Mouse (Mus musculus): Measurements from ENCODE around the gene Znrf2. TPM values are rescaled to one million over a fixed set of nuclear protein-coding genes. Genes with fewer than 3 reads are reported as not detected.

Znrf2 gene
- polyA plus RNA-seq, 1 experiment from 2014 or later, result 6.7 TPM

GRCm38 (mm10) chr6:54841399-54841798, 24.7 kb downstream of the Znrf2 start:
- DNase-seq (ENCODE audit: low spot score) (no peak), ATAC-seq (replicated peaks; ENCODE audit: low FRiP score, low read depth) (no peak)
- no peak for TF ChIP-seq CTCF (IDR thresholded peaks at IDR 0.05; ENCODE audit: low read depth)
- Histone ChIP-seq H3K4me1 (replicated peaks; ENCODE audit: insufficient read depth, low read length) (0 out of 2 replicates have a peak, but pooled peaks cover 3% of the 10 kb centered on the region), H3K4me2 (ENCODE audit: low read length) (no peak overlapping the region), H3K4me3 (replicated peaks; ENCODE audit: low read depth, low read length) (no peak overlapping the region), H3K27ac (no peak overlapping the region), H3K9ac (ENCODE audit: low read depth, low read length) (no peak overlapping the region), H3K36me3 (ENCODE audit: insufficient read depth, low read length) (no peaks in the 10 kb centered on the region), H3K9me3 (replicated peaks; ENCODE audit: low read length) (no peaks in the 10 kb centered on the region; the same call in 1 of the 2 replicates), H3K27me3 (ENCODE audit: insufficient read depth, low read length) (no peaks in the 10 kb centered on the region)

GRCm38 (mm10) chr6:54842041-54842440, 25.3 kb downstream of the Znrf2 start:
- no peaks in the 10 kb centered on the region for H3K27me3 ChIP-seq (ENCODE audit: insufficient read depth, low read length)
- DNase-seq (ENCODE audit: low spot score), result no peak
- H3K4me1 ChIP-seq (replicated peaks; ENCODE audit: insufficient read depth, low read length), result 0 out of 2 replicates have a peak, but pooled peaks cover 5% of the 10 kb centered on the region
- no peak for TF ChIP-seq CTCF (IDR thresholded peaks at IDR 0.05; ENCODE audit: low read depth)
- no peak overlapping the region for H3K4me3 ChIP-seq (replicated peaks; ENCODE audit: low read depth, low read length)
- no peaks in the 10 kb centered on the region; the same call in 1 of the 2 replicates for H3K9me3 ChIP-seq (replicated peaks; ENCODE audit: low read length)
- H3K9ac ChIP-seq (ENCODE audit: low read depth, low read length), result no peak overlapping the region
- H3K4me2 ChIP-seq (ENCODE audit: low read length), result no peak overlapping the region
- 44% methylated on average over 1 of the region's 1 CpGs for WGBS
- H3K36me3 ChIP-seq (ENCODE audit: insufficient read depth, low read length), result no peaks in the 10 kb centered on the region
- H3K27ac ChIP-seq, result no peak overlapping the region
- no peak for ATAC-seq (replicated peaks; ENCODE audit: low FRiP score, low read depth)

GRCm38 (mm10) chr6:54848546-54848945, 31.8 kb downstream of the Znrf2 start:
- TF ChIP-seq CTCF (IDR thresholded peaks at IDR 0.05; ENCODE audit: low read depth), result no peak
- Histone ChIP-seq H3K9ac (ENCODE audit: low read depth, low read length) (no peak overlapping the region), H3K9me3 (replicated peaks; ENCODE audit: low read length) (no peaks in the 10 kb centered on the region), H3K27me3 (ENCODE audit: insufficient read depth, low read length) (no peaks in the 10 kb centered on the region), H3K4me2 (ENCODE audit: low read length) (no peak overlapping the region), H3K36me3 (ENCODE audit: insufficient read depth, low read length) (no peaks in the 10 kb centered on the region), H3K4me1 (replicated peaks; ENCODE audit: insufficient read depth, low read length) (peaks cover 26% of the 10 kb centered on the region; the same call in 1 of the 2 replicates), H3K4me3 (replicated peaks; ENCODE audit: low read depth, low read length) (no peak overlapping the region), H3K27ac (no peak overlapping the region)
- no peak for ATAC-seq (replicated peaks; ENCODE audit: low FRiP score, low read depth)
- no peak for DNase-seq (ENCODE audit: low spot score)
- 75% methylated on average over 3 of the region's 3 CpGs for WGBS

DNA sequence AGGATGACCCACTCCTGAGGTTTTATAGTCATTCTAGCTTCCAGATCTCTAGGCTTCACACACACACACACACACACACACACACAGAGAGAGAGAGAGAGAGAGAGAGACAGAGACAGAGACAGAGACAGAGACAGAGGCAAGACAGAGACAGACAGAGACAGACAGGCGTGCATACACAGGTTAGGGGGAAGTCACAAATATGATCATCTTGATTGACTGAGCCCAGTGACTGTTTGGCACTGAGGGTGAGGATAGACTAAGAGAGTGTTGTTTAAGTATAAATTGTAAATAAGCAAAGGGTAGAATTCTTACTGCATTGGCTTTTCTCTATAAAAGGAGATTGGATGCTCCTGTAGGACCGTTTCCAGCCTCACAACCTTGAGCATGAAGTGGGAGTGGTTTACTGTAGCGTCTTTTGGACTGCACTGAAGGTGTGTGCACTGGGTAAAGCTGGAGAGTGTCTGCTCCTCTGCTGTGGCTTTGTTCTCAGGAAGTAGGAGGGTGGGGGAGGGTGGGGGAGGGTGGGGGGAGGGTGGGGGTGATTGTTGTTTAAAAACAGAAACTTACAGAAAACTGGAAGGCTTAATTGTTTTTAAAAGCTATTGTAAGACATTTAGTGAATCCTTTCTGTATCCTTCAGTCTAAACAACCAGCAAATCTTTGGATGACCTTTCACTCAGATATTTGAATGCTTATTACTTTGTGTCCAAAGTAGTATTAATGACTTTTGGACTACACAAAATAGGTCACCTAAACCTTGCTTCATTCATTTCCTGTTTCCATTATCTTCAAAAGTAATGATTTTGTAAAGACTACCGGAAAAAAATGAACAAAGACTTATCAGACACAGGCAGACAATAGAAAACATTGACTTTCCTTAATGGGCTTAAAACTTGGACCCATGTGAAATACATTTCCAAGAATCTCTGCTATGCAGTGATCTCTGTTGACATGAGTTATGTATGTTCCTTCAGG, 32.8 kb downstream of the Znrf2 start:
- Histone ChIP-seq H3K27ac (no peak overlapping the region), H3K4me3 (replicated peaks; ENCODE audit: low read depth, low read length) (no peak overlapping the region), H3K9ac (ENCODE audit: low read depth, low read length) (no peak overlapping the region), H3K27me3 (ENCODE audit: insufficient read depth, low read length) (no peaks in the 10 kb centered on the region), H3K36me3 (ENCODE audit: insufficient read depth, low read length) (no peaks in the 10 kb centered on the region), H3K9me3 (replicated peaks; ENCODE audit: low read length) (no peaks in the 10 kb centered on the region), H3K4me1 (replicated peaks; ENCODE audit: insufficient read depth, low read length) (peaks cover 23% of the 10 kb centered on the region; the same call in 1 of the 2 replicates), H3K4me2 (ENCODE audit: low read length) (no peak overlapping the region)
- ATAC-seq (replicated peaks; ENCODE audit: low FRiP score, low read depth) (no peak), DNase-seq (ENCODE audit: low spot score) (peak; percentile 9)
- TF ChIP-seq CTCF (IDR thresholded peaks at IDR 0.05; ENCODE audit: low read depth), result no peak
- WGBS, result 41% methylated on average over 4 of the region's 4 CpGs

DNA sequence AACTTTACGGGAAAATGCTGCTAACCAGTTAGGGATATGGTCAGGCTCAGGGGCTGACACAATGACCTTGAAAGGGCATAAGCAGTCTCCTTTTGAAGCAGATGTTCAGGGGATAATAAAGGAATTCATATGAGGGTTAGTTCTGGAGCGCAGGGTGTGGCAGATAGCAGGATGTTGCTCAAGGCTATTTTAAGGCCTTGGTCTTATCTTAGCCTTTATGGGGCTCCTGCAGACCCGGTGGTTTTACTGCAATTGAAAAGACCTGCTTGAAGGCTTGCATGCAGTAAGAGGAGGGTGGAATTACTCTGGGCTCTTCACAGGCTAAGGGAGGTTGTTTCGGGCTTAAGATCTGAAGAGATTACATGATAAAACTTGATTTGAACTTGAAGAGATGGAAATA, 35.1 kb downstream of the Znrf2 start:
- Histone ChIP-seq H3K27me3 (ENCODE audit: insufficient read depth, low read length) (no peaks in the 10 kb centered on the region), H3K4me1 (replicated peaks; ENCODE audit: insufficient read depth, low read length) (peaks cover 21% of the 10 kb centered on the region; the same call in 1 of the 2 replicates), H3K4me3 (replicated peaks; ENCODE audit: low read depth, low read length) (no peak overlapping the region), H3K4me2 (ENCODE audit: low read length) (no peak overlapping the region), H3K9me3 (replicated peaks; ENCODE audit: low read length) (no peaks in the 10 kb centered on the region), H3K9ac (ENCODE audit: low read depth, low read length) (no peak overlapping the region), H3K27ac (no peak overlapping the region), H3K36me3 (ENCODE audit: insufficient read depth, low read length) (no peaks in the 10 kb centered on the region)
- ATAC-seq (replicated peaks; ENCODE audit: low FRiP score, low read depth) (no peak), DNase-seq (ENCODE audit: low spot score) (no peak)
- no peak for TF ChIP-seq CTCF (IDR thresholded peaks at IDR 0.05; ENCODE audit: low read depth)
- WGBS, result 64% methylated on average over 4 of the region's 4 CpGs

DNA sequence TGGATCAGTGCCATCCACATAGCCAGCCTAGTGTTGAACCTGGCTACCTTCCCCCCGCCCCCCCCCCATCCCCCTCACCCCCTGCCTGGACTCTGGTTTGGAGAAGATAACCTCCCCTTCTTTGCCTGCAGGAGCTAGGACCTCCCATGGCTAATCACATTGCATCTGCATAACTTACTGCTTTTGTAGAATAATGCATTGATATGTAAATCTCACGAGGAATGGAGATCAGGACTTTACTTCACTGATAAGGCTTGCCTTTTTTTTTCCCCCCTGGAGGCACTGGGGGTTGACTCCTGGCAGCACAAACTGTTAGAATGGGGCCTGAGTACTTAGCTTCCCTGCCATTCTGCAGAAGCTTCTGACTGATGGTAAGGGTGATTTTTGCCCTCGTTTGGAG, 36.0 kb downstream of the Znrf2 start:
- H3K9me3 ChIP-seq (replicated peaks; ENCODE audit: low read length), result no peaks in the 10 kb centered on the region
- no peak overlapping the region for H3K4me3 ChIP-seq (replicated peaks; ENCODE audit: low read depth, low read length)
- H3K27me3 ChIP-seq (ENCODE audit: insufficient read depth, low read length), result no peaks in the 10 kb centered on the region
- H3K36me3 ChIP-seq (ENCODE audit: insufficient read depth, low read length), result no peaks in the 10 kb centered on the region
- WGBS, result 34% methylated on average over 3 of the region's 3 CpGs
- no peak for TF ChIP-seq CTCF (IDR thresholded peaks at IDR 0.05; ENCODE audit: low read depth)
- ATAC-seq (replicated peaks; ENCODE audit: low FRiP score, low read depth), result no peak
- H3K4me2 ChIP-seq (ENCODE audit: low read length), result no peak overlapping the region
- H3K9ac ChIP-seq (ENCODE audit: low read depth, low read length), result no peak overlapping the region
- H3K27ac ChIP-seq, result no peak overlapping the region
- H3K4me1 ChIP-seq (replicated peaks; ENCODE audit: insufficient read depth, low read length), result peaks cover 21% of the 10 kb centered on the region; the same call in 1 of the 2 replicates
- no peak for DNase-seq (ENCODE audit: low spot score)
